Mouse (Mus musculus): ENCODE results near the gene Atp5s. TPM values are rescaled to one million over a fixed set of nuclear protein-coding genes. Genes with fewer than 3 reads are reported as not detected.

Atp5s gene
- polyA plus RNA-seq, 1 experiment, result 15.0 TPM

DNA sequence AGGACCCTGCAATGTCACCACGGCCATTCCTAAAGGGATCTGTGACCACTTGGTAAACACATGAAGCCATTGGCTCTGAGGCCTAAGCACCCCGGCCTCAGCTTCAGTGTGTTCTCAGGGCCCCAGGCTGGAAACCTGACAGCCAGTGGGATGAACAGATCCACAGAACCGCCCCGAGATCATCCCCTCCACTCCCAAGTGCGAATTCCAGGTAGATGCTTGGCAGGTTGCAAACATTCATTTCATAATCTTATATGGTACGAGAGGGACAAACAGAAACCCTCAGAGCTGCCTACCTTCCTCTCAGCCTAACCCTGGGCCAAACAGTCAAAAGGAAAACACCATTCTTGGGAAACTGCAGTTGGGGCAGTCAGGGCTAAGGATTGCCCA, 52.6 kb downstream of the Atp5s start:
- no peak for DNase-seq (ENCODE audit: low read depth)

DNA sequence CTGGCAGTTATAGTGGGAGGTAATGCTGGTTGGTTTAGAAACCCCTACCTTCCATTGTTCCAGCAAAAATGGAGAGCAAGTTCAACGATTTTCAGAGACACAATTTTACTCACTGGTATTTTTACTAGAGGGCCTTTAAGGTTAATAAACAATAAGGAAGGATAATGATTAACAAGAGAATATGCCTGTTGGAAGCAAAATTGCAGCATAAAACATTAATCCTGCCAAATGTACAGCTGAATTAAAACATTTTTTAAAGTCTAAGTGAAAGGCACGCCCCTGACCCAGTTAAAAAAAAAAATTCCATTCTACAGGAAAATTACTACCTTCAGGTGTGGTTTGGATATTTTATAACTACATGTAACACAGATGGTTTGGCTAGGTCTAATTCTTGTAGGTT, 53.2 kb downstream of the Atp5s start:
- no peak for DNase-seq (ENCODE audit: low read depth)

DNA sequence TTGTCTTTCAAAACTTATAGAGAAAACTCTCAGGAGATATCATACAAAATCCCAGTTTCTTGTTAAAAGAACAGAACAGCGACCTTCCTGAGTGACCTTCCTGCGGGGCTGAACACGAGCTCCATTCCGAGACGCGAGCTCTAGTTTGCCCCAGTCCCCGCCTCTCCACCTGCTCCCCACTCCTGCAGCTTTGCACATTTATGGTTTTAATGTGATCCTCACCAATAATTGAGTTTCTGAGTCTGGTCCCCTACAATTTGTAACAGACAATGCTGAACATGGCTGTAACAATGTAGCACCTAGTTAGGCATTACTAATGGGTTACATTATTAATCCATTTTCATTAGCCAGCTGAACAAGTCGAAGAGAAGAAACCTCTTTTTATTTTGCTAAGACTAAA, 56.7 kb downstream of the Atp5s start:
- no peak for DNase-seq (ENCODE audit: low read depth)

DNA sequence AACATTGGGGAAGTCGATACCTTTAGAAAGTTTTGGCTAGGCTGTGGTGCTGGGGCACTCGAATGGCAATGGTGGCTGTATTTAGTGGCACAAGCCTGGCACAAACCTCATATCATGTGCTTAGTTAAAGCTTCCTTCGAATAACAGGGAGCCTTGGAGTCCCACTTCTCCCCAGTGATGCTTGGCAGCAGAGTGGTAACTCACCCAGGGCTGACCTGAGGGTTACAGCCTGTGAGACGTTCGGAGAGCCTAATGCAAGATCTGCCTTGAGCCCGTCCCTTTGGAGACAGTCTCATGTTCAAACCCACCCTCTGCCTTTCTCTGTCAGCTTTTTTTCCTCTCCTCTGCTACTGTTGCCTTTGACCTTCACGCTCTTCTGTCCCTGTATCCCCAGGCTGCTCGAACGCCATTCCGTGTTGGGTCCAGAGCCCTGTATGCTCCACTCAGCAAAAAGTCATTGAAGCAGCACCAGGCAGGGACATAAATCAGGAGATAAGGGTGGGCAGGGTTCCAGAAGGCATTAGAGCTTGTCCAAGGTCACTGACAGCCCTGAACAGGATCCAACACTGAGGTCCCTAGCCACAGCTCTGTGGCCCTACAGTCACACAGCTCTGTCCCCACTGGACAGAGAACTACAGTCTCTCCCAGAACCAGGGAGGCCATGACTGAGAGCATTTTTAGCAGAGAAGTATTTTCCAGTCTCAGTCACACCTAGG, 57.3 kb downstream of the Atp5s start:
- no peak for DNase-seq (ENCODE audit: low read depth)

DNA sequence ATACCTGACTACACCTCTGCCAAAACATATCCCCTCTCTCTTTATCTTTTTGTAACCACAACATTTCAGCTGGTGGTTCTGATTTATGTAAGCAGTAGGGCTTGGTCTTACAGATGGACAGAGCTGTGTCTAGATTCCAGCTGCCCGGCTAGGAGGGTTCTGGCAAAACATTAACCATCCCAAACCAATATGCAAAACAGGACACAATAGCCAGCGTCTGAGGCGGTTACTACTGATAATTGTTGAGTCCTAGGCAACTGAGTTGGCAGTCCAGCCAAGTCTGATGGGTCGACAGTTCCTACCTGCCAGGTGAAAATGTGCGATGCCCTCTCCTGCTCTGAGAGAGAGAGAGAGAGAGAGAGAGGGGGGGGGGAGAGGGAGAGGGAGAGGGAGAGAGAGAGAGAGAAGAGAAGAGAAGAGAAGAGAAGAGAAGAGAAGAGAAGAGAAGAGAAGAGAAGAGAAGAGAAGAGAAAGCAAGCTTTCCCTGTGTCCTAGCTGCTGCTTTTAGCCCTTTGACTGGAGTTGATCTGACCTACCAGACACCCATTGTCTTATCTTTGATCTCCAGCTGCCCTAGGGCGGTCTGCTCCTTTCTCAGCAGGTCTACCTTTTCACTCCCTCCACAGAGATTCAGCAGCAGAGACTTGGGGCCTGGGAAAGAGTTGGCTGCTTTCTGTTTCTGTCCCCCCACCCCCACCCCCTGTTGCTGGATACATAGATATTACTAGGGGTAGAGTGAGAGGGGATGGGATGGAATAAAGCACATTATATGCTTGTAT, 58.7 kb downstream of the Atp5s start:
- DNase-seq (ENCODE audit: low read depth), result no peak

DNA sequence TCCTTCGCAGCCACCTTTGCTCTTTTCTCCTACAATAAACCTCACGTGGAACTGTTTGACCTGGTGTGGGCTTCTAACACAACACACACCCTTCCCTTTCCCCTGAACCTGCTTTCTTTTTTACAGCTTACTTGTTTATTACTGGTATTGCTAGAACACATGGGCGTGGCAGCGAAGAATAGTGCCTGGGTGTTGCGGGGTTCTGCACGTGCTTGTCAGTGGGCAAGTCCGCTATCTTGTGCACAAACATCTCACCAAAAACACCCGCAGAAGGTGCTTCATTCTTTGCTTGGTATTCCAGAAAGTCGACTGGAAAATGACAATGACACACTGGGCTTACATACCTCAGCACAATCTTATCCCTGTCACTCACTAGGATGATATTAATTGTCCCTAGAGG, 60.7 kb downstream of the Atp5s start:
- no peak for DNase-seq (ENCODE audit: low read depth)

DNA sequence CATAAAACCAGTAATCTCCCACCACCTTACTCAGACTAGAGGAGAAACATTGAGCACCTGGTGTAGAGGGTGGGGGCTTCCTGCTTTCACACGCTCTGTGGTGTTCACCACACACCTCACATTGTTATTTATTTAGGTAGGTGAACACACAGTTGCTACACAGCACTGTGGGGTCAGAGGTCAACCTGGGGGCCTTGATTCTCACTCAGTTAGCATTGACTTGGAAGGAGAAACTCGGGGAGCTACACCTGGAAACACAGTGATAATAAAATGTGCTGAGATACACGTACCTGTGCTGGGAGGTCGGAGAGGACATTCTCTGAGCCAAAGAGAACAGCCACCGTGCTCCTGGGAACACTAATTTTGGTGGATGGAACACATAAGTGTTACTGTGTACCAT, 63.6 kb downstream of the Atp5s start:
- DNase-seq (ENCODE audit: low read depth), result no peak

DNA sequence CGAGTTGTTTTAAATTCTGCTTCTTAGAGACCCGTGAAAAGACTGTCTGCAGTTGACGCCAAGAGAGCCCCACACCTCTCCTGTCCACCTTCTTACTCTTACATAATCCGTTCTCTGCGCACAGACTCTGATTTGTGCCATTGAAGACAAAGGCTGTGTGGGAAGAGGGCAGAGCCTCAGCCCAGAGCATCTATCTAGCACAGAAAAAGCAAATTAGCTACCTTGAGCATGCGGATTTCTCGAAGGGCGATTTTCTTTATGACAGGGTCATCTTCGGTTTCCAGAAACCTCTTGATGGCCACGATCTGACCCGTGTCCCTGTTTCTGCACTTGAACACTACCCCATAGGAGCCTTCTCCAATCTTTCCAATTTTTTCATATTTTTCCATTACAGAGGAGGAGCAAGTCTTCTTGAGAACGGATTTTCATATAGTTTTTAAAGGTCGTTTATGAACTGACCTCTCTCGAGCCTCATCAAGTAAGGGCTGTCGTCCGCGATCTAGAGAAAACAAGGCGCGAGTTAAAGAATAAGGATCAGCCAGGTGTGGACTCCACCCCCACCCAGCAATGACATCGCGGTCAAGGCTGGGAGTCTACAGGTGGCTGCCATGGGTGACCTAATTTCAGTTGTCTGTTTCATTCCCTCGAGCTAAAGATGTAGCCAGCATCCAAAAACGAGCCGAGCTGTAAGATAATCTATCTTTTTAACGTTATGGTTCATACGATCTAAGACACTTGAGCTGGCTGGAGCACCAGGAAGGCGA, 65.2 kb downstream of the Atp5s start:
- no peak for DNase-seq (ENCODE audit: low read depth)

DNA sequence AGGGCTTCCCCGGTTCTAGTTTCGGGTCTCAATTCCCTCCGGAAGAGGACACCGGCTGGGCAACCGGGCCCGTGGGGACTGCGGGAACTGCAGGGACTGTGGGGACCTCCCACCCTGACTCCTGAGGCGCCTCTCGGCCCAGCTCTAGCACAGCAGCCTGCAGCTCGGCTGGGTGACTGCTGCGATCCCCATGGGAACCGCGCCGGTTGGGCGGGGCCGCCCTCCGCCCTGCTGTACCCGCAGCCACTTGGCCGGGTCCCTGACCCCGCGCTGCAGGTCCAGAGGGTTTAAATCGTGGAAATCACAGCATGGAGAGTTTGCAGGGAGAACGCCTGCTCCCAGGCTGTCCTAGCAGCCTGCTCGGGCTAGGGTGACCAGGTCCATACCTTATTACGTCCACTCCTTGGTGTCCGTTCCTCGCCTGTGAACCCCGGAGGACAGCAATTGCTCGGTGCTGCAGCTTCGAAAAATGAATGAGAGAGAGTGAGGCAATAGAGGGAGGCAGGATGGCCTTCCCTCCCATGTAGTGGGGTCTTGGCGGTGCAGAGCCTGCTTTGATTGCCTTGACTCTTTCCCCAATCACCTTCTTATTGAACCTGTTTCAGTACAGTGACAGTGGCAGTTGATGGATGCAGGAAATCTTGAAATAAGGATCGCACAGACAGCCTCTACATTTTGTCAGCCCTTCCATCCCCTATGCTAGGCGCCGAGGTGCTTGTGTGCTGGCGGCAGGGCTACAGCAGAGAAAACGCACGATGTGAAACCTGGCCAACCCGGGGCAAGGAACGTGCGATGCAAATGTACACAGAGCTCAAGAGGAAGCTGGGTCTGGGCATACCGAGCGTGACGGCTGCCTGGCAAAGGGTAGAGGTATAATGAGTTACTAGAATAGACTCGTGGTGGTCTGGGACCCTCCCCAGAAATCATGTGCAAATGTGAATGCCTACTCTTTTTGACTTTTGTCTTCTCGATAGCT, 66.1 kb downstream of the Atp5s start, which contains the start of gene Cdkl1:
Gene Cdkl1 (minus strand): TSS at position 738 of the 976 bp plus-strand sequence.
- no peak for DNase-seq (ENCODE audit: low read depth)

Other genes starting within 250 kb of the Atp5s start
- 6.1 and 6.4 TPM in 2 replicates for gene Vcpkmt, start 141.9 kb upstream of the Atp5s start, polyA plus RNA-seq (2012; rRNA removed)
- 23.6 and 26.1 TPM in 2 replicates for gene Sos2, start 43.1 kb upstream of the Atp5s start, polyA plus RNA-seq (2012; rRNA removed)
- 6.0 and 8.1 TPM in 2 replicates for gene L2hgdh, start 77 bp upstream of the Atp5s start, polyA plus RNA-seq (2012; rRNA removed)
- 2.1 and 2.2 TPM in 2 replicates for gene Cdkl1, start 66.3 kb downstream of the Atp5s start, polyA plus RNA-seq (2012; rRNA removed)
- 1.2 and 1.6 TPM in 2 replicates for gene Atl1, start 167.7 kb downstream of the Atp5s start, polyA plus RNA-seq (2012; rRNA removed)
- 6.3 and 9.4 TPM in 2 replicates for gene Map4k5, start 168.2 kb downstream of the Atp5s start, polyA plus RNA-seq (2012; rRNA removed)

All from gonadal fat pad, adult 2 months (tissue).